Mouse (Mus musculus) spleen, adult 2 months (tissue): ENCODE results near the gene 1700020N15Rik. TPM values are rescaled to one million over a fixed set of nuclear protein-coding genes. Genes with fewer than 3 reads are reported as not detected.
"Not testable (repeated sequence)": the region's sequence is repeated elsewhere in the genome, so short reads cannot be mapped to it uniquely, and the experiment has no call there.

Source experiments
- DNase-seq, 2 experiments: peaks; one replicate each; pipeline versions ENCODE4 v3.0.0 to v3.0.0-alpha.2; 2012 to 2021; ENCODE audit warnings: low spot score in 2 of 2, low read depth in 1 of 2
- H3K27ac ChIP-seq: fragments of 200-500 bp; 2 replicates; pipeline ENCODE4 v1.5.1; 2012; ENCODE audit warnings: low read length, inconsistent platforms; ENCODE audit not compliant: insufficient read depth
- H3K27me3 ChIP-seq: fragments of 200-500 bp; 2 replicates; pipeline ENCODE4 v1.6.1; 2012; ENCODE audit warnings: mild to moderate bottlenecking, moderate library complexity, low read length, inconsistent platforms; ENCODE audit not compliant: control insufficient read depth, insufficient read depth
- H3K36me3 ChIP-seq: fragments of 200-500 bp; 2 replicates; pipeline ENCODE4 v1.6.1; 2012; ENCODE audit warnings: mild to moderate bottlenecking, low read length, inconsistent platforms; ENCODE audit not compliant: control insufficient read depth, insufficient read depth
- H3K4me1 ChIP-seq: fragments of 200-500 bp; 2 replicates; pipeline ENCODE4 v1.6.1; 2011; ENCODE audit warnings: inconsistent platforms; ENCODE audit not compliant: control insufficient read depth, insufficient read depth, insufficient read length
- H3K4me3 ChIP-seq: fragments of 200-500 bp; 2 replicates; pipeline ENCODE4 v1.5.1; 2011; ENCODE audit warnings: mild to moderate bottlenecking, inconsistent platforms; ENCODE audit not compliant: insufficient read depth, insufficient read length; ENCODE audit errors: extremely low read depth
- CTCF ChIP-seq: fragments of 200-500 bp; IDR thresholded peaks from 2 replicates; pipeline ENCODE4 v1.5.1; 2011; ENCODE audit warnings: mild to moderate bottlenecking, inconsistent platforms; ENCODE audit not compliant: insufficient read depth, insufficient read length, insufficient replicate concordance; ENCODE audit errors: extremely low read depth
- POLR2A ChIP-seq: fragments of 200-500 bp; IDR thresholded peaks from 2 replicates; pipeline ENCODE4 v1.6.1; 2011; ENCODE audit warnings: low read depth, low read length, inconsistent platforms
- WGBS: fragments of 180-500 bp; shearing (Covaris S2); methylation state at CpG from one replicate; pipeline ENCODE4 v1.1.7; 2018; 5-methylcytosine and 5-hydroxymethylcytosine counted together
- polyA plus RNA-seq: library from polyadenylated mRNA; depleted of rRNA; stranded (reverse); fragments of >200 nt; gene quantifications from 2 replicates; pipeline ENCODE4 v1.2.3, GENCODE M21; 2012; rRNA removed

Gene 1700020N15Rik
- not detected in 2 replicates for polyA plus RNA-seq

GRCm38 (mm10) chrX:69945000-69945399 lies at the start of gene 1700020N15Rik:
Gene 1700020N15Rik (plus strand): TSS chrX:69945300.
- not testable (repeated sequence) for H3K36me3 ChIP-seq, H3K4me1 ChIP-seq, H3K4me3 ChIP-seq, H3K27ac ChIP-seq, H3K27me3 ChIP-seq, DNase-seq
- WGBS, result 62% methylated on average over 5 of the region's 5 CpGs

GRCm38 (mm10) chrX:69976790-69977579 lies 31.9 kb downstream of the 1700020N15Rik start:
- Histone ChIP-seq H3K4me1 (no peaks in the 10 kb centered on the region), H3K4me3 (no peak overlapping the region), H3K27ac (no peak overlapping the region), H3K36me3 (no peaks in the 10 kb centered on the region), H3K27me3 (no peaks in the 10 kb centered on the region)
- TF ChIP-seq POLR2A (no peak), CTCF (no peak)
- WGBS, result 94% methylated on average over 2 of the region's 2 CpGs
- DNase-seq, result no peak
